Mouse (Mus musculus) retina, postnatal 7 days (tissue): Measurements from ENCODE around the gene Nck2.
"Not testable (repeated sequence)": the region's sequence is repeated elsewhere in the genome, so short reads cannot be mapped to it uniquely, and the experiment has no call there.

Source experiments
- DNase-seq: peaks from one replicate; pipeline ENCODE4 v3.0.0-alpha.2; 2012; ENCODE audit warnings: low read depth, low spot score

Gene Nck2

DNA sequence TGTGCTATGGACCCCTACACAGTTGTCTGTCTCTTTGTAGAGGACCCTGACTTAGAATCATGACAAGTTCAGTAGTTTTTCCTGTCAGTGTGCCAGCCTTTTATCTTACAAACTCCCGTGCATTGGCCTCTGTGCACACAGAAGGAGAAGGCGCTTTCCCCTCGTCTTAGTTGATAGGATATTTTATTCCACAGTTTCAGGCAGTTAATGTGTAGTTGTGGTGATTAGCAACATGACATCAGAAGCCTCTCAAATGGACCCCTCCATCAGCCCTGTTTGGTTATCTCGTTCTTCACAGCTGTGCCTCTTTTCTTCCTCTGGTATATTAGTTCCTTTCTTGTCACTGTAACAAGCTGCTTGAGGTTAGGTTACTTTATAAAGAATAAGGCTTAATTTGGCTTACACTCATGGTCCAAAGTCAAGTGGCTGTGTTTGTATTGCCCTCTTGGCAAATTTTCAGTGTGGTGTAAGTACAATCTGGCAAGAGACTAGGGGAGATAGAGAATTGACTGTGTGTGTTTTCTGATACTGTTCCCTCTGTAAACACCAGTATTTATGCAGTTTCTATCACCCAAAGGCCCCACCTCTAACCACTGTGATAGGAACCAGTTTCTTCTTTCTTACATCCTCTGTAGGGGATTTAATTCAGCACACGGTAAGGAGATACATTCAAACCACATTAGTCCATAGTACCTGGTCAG is 89.8 kb downstream of the Nck2 start:
- DNase-seq, result no peak

- DNase-seq, result no peak
These were observed 91.2 kb downstream of the Nck2 start for GRCm38 (mm10) chr1:43535519-43536000.

DNA sequence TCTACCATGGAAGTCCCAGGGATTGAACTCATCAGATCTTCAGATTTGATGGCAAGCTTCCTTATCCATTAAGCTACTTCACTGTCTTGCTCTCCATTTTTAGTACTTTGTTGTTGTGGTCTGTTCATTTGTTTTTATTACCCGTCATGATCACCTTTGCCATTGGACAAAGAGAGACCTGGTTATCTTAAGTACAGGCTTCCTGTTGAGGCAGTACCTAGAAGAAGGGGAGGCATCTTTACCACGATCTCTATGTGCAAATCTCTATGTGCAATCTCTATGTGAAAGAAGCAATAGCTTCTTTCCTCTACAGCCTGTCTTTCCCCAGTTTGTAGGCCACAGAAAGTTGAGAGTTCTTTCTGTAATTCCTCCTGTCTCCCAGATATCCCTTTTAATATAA is 91.9 kb downstream of the Nck2 start:
- DNase-seq, result no peak

GRCm38 (mm10) chr1:43537021-43537420 is 92.6 kb downstream of the Nck2 start:
- no peak for DNase-seq

DNA sequence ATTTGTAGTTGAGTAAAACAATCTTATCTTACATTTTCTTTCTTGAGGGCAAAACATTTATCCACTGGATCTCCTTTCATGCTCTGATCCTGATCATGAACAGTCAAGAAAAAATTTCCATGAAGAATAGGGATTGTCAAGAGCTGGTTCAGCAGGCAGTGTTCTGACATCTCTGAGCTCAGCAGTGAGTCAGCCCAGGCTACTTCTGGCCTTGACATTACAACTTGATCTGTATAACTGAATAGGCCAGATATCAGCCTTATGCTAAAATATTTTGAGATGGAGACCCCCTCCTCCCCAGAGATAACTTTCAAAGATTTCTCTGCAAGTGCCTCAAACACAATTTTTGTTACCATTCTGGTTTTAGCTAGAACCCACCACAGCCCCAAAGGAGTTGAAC is 93.1 kb downstream of the Nck2 start:
- DNase-seq, result no peak

GRCm38 (mm10) chr1:43538716-43539115 is 94.3 kb downstream of the Nck2 start:
- no peak for DNase-seq

DNA sequence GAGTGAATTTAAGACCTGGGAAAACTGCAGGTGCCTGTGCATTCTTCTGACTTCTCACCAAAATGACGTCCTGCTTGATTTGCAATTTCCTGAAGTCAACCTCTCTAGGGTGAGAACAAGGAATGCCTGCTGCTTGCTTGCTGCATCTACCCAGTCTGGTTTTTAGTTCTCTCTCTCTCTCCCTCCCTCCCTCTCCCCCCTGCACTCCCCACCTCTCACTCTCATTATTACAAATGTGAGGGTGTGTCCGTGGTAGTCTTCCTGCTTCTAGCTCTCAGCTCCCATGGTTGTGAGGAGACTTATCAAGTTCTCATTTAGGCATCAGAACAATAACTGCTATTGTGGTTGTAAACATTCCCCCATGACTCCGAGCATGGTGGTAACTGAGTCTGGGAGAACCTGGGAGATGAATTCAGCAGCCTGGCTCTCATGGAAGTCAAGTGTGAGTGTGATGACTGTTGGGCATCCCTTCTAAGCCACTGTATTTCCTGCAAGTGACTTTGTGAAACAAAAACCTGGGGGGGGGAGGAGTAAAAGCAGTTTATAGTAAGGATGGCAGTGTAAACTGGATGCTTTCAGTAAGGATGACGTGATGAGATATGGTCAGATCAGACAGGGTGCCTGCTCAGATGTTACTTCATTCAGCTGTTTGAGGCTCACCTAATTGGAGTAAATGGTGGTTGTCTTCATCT is 95.5 kb downstream of the Nck2 start:
- DNase-seq, result no peak

DNA sequence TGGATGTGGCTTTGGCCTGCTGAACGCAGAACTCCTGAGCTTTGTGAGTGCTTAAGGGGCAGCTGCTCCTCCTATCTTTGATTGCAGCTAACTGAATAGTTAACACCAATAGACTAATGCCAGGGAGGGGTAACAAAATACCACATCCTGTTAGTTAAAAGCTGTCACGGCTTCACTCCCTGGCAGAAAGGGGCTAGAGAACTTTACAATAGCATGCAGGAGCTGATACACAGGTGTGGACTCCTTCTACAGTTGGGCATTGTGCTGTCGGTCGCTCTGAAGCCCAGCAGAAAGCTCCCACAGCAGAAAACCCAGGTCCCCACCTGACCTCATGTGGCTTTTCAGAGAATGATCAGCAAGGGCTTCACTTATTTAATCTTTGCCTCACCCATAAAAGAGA is 98.0 kb downstream of the Nck2 start:
- no peak for DNase-seq

DNA sequence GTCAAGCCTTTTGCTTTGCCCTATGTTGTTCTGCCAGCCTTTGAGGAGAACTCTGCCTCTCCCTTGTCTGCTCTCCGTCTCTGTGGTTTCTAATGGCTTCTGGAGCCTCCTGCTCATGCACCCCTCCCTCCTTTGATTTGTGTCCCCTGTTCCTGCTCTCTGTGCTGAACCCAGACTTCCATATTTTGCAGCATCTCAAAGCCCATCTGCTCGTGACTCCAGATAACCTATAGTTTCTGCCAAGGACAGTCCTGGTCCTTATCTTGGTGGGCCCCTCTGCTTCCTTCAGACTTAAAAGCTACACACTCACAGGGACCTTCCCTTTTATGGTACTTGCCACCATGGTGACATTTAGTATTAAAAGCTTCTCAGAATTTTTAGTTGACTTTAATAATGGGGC is 103.3 kb downstream of the Nck2 start:
- no peak for DNase-seq

DNA sequence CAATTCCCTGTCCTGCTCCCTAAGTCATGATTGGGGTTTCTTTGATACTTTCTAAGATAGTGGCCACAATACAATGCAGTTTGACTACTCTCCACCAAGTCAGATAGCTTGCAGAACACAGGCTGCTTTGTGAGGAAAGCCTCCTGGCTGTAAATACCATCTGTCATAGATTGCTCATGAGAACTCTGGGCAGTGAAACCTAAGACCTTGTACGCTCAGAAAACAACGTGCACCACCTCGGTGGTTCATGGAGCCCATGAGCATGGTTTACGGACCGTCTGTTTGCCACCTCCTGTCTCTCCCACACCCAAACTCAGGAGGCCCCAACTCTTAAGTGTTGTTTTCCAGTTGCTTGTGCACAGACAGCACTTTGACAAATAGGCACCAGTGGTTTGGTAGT is 104.4 kb downstream of the Nck2 start:
- no peak for DNase-seq

- DNase-seq, result no peak
These were observed 106.1 kb downstream of the Nck2 start for GRCm38 (mm10) chr1:43550525-43550924.

DNA sequence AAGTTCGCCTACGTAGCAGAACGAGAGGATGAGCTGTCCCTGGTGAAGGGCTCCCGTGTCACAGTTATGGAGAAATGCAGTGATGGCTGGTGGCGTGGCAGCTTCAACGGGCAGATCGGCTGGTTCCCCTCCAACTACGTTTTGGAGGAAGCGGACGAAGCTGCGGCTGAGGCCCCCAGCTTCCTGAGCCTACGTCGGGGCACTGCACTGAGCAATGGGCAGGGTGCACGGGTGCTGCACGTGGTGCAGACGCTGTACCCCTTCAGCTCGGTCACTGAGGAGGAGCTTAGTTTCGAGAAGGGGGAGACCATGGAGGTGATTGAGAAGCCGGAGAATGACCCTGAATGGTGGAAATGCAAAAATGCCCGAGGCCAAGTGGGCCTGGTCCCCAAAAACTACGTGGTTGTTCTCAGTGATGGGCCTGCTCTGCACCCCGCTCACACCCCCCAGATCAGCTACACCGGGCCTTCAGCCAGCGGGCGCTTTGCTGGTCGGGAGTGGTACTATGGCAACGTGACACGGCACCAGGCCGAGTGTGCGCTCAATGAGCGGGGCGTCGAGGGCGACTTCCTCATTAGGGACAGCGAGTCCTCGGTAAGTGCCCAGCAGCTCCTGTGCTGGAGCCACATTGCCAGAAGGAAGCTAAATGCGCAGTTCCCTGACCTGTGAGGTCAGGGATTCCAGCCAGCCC is 109.8 kb downstream of the Nck2 start:
- not testable (repeated sequence) for DNase-seq

DNA sequence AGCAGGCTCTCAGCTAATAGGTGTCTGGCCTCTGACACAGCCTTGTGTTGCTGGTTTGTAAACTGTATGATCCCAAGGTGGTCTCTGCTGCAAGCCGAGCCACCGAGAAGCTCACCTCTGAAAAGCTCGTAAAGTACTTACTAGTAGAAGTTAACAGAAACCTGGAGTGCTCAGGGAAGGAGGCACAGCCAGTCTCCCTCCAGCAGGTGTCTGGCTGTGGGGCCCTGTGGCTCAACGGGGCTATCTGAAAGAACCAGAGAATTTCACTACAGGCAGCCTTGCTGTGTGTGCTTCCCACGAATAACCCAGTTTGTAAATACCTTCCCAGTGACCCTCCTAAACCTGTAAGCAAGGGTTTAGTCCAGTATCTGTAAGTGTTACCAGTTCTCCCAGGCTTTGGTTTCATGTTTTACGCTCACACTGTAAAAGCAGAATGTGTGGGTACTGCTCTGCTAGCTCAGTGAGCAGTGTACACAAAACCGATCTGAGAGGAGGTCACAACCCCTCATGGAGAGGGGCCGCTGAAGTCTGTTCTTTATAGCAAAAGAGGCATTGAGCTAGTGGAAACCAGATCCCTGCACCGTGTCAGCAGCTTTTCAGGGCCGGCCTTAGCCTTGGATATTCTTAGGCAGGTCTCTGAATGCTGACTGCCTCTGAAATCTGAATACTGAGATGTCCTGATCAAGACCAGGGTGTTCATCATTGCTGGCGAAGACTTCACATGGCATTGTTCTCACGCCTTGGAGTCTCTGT is 111.0 kb downstream of the Nck2 start:
- no peak for DNase-seq

- no peak for DNase-seq
These were observed 114.0 kb downstream of the Nck2 start for GRCm38 (mm10) chr1:43558329-43558728.

DNA sequence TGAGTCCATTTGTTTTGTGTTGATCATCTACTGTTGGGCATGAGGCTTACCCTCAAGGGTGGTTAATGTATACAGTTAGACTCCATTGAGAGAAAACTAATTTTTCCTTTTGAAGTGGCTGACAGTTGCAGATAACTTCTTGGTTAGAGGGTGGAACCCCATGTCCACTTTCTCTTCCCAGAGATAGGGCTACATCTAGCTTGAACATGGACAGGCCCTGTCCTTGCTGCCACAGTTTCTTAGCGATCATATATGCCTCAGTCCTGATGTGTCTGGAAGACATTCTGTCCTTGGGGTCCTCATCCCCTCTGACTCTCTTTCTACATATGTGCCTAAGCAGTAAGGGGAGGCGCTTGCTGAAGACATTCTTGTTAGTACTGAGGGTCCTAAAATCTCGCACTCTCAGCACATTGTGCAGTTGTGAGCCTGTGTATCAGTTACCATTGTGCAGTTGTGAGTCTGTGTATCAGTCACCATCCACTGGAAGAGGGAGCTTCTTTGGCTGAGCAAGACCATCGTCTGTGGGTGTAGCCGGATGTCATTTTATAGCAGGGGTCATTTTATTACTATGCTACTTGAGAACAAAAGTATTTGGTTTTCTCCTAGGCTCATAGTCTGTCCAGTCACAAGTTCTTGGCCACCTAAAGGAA is 114.8 kb downstream of the Nck2 start:
- DNase-seq, result no peak

- DNase-seq, result no peak
These were observed 116.7 kb downstream of the Nck2 start for GRCm38 (mm10) chr1:43561085-43561484.

DNA sequence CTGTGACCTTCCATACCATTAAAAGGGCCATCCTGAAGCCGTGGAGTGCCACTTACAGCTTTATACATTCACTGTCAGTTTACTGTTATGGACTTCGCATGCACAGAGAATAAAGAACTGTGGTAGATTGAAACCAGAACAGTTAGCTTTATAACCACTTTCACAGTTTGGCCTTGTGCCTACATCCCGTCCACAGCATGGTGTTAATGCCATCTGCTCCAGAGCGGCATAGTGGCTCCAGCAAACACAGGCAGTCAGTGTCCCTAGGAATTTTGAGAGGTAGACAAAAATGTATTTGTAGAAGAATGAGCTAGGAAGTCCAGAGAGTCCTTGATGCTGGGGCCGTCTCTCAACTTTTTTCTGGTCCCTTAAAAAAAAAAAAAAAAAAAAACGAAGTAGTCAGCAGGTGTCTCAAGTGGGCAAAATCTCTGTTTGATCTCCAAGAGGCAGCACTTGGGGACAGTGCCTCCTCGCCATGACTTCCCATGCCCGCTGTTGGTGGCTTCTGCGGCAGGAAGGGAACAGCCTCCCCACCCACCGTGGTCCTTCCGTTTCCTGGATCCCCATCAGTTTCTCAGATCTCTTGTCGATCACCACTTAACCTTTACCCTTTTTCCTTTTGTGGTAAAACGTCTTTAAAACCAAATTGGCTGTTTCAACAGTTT is 117.8 kb downstream of the Nck2 start:
- DNase-seq, result no peak

GRCm38 (mm10) chr1:43565260-43565659 is 120.9 kb downstream of the Nck2 start:
- no peak for DNase-seq

DNA sequence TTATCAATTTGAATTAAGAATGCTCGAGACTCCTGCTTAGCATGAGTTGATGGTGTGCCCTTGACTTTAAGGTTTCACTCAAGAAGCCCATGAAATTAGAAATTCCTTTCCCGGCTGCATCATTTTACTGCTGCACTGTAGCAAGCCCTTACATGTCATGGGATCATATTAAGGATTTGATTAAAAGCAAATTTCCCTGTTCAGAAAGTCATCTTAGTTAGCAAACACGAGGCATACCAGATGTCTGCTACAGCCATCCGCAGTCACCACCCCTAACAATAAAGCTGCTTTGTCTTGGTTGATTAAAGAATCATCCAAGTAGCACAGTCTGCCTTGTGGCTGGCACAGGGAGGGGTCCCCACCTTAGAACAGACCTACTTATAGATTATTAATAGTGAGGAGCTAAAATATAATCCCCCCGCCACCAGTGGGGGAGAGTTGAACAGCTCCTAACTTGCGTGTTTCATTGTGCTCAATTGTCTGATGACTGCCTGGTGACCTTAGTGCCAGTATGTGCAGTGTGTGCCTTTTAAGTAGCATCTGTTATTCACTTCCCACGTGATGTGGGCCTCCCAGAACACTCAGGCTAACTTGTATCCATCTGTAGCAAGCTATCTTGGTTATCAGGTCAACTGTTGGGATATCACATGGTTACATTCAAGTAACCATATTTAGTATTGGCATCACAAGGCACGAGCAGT is 122.4 kb downstream of the Nck2 start:
- no peak for DNase-seq

- DNase-seq, result no peak
These were observed 124.4 kb downstream of the Nck2 start for GRCm38 (mm10) chr1:43568824-43569223.
